Mouse (Mus musculus): Measurements from ENCODE around the gene Ifngr2.

DNA sequence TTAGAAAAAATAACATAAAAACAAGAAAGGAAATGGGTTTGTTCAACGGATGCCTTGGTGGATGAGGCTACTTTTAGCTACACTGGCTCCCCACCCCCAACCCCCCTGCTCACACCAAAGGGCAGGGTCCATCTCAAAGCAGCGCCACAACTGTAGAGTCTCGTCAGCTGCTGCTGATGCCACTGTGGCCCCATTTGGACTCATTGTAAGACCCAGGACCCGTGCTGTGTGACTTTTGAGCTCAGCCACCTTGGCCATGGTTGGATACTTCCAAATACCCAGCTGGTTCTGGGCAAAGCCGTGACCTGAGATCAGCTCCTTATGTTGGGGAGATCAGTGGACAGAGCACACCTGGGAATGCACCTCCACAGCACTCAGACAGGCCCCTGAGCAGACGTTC is 33.8 kb upstream of the Ifngr2 start:
- TF ChIP-seq POLR2A (IDR thresholded peaks at IDR 0.05; ENCODE audit: borderline replicate concordance, low read depth, low read length): no peak
- no peak for TF ChIP-seq CTCF (IDR thresholded peaks at IDR 0.05; ENCODE audit: low read depth, low read length)

Measured in bone marrow macrophage, adult 2 months (primary cell).